Mouse (Mus musculus): ENCODE data around the gene Rnase1.
"Not testable (repeated sequence)": the region's sequence is repeated elsewhere in the genome, so short reads cannot be mapped to it uniquely, and the experiment has no call there.

Rnase1 gene

GRCm38 (mm10) chr14:51146685-51147084 is at the start of gene Rnase1:
TSS of gene Rnase1 (minus strand) at chr14:51146785.
- DNase-seq (ENCODE audit: low read depth, low spot score) = no peak

DNA sequence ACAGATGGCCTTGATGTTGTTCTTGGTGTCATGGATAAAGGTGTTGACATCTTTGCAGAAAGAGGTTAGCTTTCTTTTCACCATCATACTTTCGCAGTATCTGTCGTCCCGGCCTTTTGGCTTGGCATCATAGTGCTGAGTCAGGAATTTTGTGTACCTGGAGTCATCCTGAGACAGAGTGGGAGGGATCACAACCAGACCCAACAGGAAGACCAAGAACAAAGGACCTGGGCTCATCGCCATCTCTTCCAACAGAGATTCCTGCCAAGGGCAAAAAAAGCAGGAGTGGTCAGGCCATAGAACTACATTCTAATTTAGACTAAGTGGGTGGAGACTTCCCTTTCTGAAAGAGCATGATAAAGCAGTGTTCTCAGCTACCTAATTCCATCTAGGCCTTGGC is 49.1 kb upstream of the Rnase1 start:
- DNase-seq (ENCODE audit: low read depth, low spot score) = peak; percentile 26

GRCm38 (mm10) chr14:51181051-51181450 is 34.5 kb upstream of the Rnase1 start:
- not testable (repeated sequence) for DNase-seq (ENCODE audit: low read depth, low spot score)

- no peak for DNase-seq (ENCODE audit: low read depth, low spot score)
Observed at GRCm38 (mm10) chr14:51173843-51174242, 27.3 kb upstream of the Rnase1 start.

- not testable (repeated sequence) for DNase-seq (ENCODE audit: low read depth, low spot score)
Observed at GRCm38 (mm10) chr14:51172947-51173346, 26.4 kb upstream of the Rnase1 start.

- DNase-seq (ENCODE audit: low read depth, low spot score) = peak; percentile 22
Observed at GRCm38 (mm10) chr14:51172095-51172865, 25.7 kb upstream of the Rnase1 start.

GRCm38 (mm10) chr14:51166068-51166467 is 19.5 kb upstream of the Rnase1 start:
- DNase-seq (ENCODE audit: low read depth, low spot score) = no peak

DNA sequence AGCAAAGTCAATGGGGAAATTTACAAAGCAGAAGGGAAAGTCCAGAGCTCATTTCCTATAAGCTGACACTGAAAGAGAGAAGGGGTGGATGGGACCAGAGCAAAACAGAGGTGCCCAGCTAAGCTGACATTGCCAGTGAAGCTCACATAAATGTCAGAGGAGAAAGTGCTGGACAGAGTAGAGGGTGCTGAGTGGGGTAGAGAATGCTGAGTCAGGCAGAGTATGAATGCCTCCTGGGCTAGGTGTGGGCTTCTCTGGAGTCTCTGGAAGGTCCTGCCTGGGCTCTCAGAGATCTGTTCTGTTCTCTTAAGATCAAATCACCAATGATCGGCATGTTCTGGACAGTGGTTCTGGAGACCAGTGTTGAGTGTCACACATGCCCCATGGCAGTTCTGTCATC is 18.9 kb upstream of the Rnase1 start:
- no peak for DNase-seq (ENCODE audit: low read depth, low spot score)

GRCm38 (mm10) chr14:51163323-51163722 is 16.7 kb upstream of the Rnase1 start:
- not testable (repeated sequence) for DNase-seq (ENCODE audit: low read depth, low spot score)

DNA sequence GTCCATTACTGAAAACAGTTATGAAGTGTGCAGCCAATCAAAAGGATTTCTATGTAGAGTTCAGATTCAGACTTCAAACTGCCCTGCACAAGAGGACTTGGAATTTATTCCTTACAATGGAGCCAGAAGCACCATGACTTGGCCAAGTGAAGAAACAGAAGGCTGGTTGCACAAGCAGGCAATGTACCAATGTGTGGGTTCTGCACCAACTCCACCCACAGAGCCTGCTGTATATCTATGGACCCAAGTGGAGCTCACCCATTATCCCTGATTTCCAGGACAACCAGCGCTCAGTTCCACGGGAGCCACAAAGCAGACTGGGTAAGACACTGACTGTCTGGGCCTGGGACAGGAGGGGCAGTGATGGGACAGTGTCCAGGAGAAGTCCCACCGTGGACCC is 15.4 kb upstream of the Rnase1 start, which contains the start of gene Rnase2b:
Gene Rnase2b (plus strand): TSS at position 285 of the 400 bp plus-strand sequence.
- not testable (repeated sequence) for DNase-seq (ENCODE audit: low read depth, low spot score)

DNA sequence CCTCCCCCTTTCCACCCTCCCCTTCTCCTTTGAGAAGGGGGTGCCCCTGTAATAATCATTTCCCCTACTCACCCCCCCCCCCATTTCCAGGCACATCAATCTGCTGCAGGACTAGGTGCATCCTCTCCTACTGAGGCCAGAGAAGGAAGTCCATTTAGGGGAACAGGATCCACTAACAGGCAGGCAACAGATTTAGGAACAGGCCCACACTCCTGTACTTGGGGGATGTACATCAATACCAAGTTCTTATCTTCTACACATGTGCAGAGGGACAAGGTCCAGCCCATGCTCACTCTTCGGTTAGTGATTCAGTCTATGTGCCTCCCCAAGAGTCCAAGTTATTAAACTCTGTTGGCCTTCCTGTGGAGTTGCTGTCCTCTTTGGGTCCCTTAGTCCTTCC is 10.5 kb upstream of the Rnase1 start:
- DNase-seq (ENCODE audit: low read depth, low spot score) = no peak

DNA sequence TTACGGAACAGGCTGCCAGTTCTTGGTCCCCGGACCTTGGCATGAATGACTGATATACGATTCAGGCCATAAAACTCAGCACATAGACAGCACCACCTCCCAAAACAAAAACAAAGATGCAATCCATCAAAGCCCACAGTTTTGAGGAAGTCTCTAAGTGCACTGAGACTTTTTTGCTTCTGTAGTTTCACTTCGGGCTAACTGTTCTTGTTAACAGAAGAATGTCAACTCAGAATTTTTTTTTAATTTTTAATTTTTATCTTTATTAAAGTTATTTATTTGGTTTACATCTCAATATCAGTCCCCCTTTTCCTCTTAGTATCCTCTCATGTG is 10.1 kb upstream of the Rnase1 start:
- DNase-seq (ENCODE audit: low read depth, low spot score) = no peak

- no peak for DNase-seq (ENCODE audit: low read depth, low spot score)
Observed at GRCm38 (mm10) chr14:51156056-51156735, 9.6 kb upstream of the Rnase1 start.

GRCm38 (mm10) chr14:51152249-51152870 is 5.8 kb upstream of the Rnase1 start:
- no peak for DNase-seq (ENCODE audit: low read depth, low spot score)

GRCm38 (mm10) chr14:51150206-51150831 is 3.7 kb upstream of the Rnase1 start:
- no peak for DNase-seq (ENCODE audit: low read depth, low spot score)

- no peak for DNase-seq (ENCODE audit: low read depth, low spot score)
Observed at GRCm38 (mm10) chr14:51149164-51149563, 2.6 kb upstream of the Rnase1 start.

DNA sequence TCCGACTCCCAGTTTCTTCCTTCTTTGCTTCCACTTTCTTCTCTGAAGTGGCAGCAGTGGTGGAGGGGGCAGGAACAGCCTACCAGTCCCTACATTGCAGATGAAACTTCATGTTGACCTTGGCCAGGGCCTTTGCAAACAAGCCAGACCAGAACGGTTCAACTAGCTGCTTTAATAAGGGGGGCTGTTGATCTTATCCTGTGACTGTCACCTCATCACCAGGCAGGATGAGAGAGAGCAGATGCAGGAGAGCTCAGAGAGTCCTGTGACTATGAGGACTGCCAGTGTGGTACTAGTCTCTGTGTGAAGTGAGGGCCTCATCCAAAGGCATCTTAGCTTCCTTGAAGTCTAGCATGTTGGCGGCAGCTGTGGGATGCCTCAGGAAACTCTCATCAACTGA is 1.4 kb upstream of the Rnase1 start:
- DNase-seq (ENCODE audit: low read depth, low spot score) = no peak

DNA sequence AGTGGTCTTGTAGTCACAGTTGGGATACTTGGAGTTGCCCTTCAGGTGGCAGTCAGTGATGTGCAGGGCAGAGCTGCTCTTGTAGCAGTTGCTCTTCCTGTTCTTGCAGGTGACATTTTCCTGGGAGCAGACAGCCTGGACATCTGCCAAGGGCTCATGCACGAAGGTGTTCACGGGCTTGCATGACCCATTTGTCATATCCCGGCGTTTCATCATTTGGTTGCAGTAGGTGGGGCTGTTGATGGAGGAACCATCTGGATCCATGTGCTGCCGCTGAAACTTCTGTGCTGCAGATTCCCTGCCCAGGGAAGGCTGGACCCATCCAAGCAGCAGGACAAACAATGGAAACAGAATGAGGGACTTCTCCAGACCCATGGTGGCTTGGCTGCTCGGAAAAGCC is 1.1 kb downstream of the Rnase1 start:
- DNase-seq (ENCODE audit: low read depth, low spot score) = no peak

GRCm38 (mm10) chr14:51144451-51144850 is 2.1 kb downstream of the Rnase1 start:
- DNase-seq (ENCODE audit: low read depth, low spot score) = no peak

DNA sequence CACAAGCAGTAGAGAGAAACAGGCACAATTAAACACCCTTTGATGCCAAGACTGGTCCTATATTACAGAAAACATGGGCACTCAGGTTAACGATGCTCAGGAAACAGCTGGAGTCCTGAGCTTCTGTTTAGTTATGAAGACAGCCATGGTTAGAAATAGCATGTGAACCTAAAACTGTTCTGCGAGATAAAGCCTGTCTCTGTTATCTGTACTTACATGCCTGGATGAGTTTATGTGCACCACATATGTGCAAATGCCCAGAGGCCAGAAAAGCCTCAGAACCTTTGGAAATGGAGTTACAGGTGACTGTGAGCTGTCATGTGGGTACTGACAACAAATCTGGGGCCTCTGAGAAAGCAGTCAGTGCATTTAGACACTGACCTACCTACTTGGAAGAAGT is 2.6 kb downstream of the Rnase1 start:
- no peak for DNase-seq (ENCODE audit: low read depth, low spot score)

DNA sequence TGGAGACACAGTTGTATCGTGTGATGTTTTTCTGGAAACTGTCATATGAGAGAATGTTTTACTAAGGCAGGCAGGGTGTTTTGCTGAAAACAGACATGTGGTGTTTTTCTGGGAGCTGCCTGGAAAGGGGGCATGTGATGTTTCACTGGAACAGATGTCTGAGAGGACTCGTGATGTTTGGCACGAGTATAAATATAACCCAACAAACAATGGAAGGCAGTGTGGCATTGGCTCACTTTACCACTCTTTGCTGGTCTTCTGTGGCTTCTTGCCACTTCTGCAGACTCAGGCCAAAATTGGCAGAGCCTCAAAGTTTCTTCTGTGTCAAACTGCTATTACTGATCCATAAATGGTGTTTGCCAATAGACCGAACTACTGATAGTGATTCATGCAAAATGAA is 3.3 kb downstream of the Rnase1 start:
- DNase-seq (ENCODE audit: low read depth, low spot score) = no peak

GRCm38 (mm10) chr14:51142568-51142967 is 4.0 kb downstream of the Rnase1 start:
- no peak for DNase-seq (ENCODE audit: low read depth, low spot score)

Data from WW6 (cell line).